19 mouse cellular contexts compared by ENCODE assay signal in genomic region chr19:16331047-16331446, GRCm38 (mm10).
A peak's percentile ranks its signal among the peaks of the same experiment; 100 is the strongest.
DNase-seq lines count a peak whose midpoint lies in the region; ATAC-seq and TF ChIP-seq lines count a peak whose summit lies in the region.
"Had no signal": no experiment of that assay in that cellular context is flagged by ENCODE, and none has a peak within 500 bp of the region (broad histone marks: within the 10 kb centered on the region; RNA-seq: fewer than 3 reads in every experiment).

No protein-coding gene starts in this region.

- H3K27me3 ChIP-seq in kidney, adult 2 months (replicated peaks; ENCODE audit: control insufficient read depth, insufficient read depth, low read length): no peaks in the 10 kb centered on the region
- H3K27me3 ChIP-seq in kidney, embryonic 14.5 days (ENCODE audit: control insufficient read depth, insufficient read depth, low read length): no peaks in the 10 kb centered on the region
- H3K27me3 ChIP-seq in lung, postnatal 0 days (replicated peaks; ENCODE audit: insufficient read depth, low read length): no peaks in the 10 kb centered on the region
- H3K27me3 ChIP-seq: embryonic facial prominence, embryonic 15.5 days; midbrain, embryonic 13.5 days; neural tube, embryonic 12.5 days had no signal

- H3K36me3 ChIP-seq in kidney, adult 2 months (ENCODE audit: control insufficient read depth, insufficient read depth, low read length): peaks cover 2% of the 10 kb centered on the region
- peaks cover 16% of the 10 kb centered on the region for H3K36me3 ChIP-seq in kidney, embryonic 14.5 days (ENCODE audit: control insufficient read depth, insufficient read depth, low read length)
- peaks cover 4% of the 10 kb centered on the region; the same call in 1 of the 2 replicates for H3K36me3 ChIP-seq in lung, postnatal 0 days (ENCODE audit: insufficient read depth, low read length)

- no peaks in the 10 kb centered on the region for H3K9me3 ChIP-seq in kidney, embryonic 14.5 days (ENCODE audit: control insufficient read depth, low read length)
- no peaks in the 10 kb centered on the region for H3K9me3 ChIP-seq in lung, postnatal 0 days (ENCODE audit: low read length)
- H3K9me3 ChIP-seq: embryonic facial prominence, embryonic 15.5 days; heart, embryonic 10.5 days; midbrain, embryonic 13.5 days; neural tube, embryonic 12.5 days had no signal

- H3K27ac ChIP-seq in kidney, adult 2 months (ENCODE audit: insufficient read depth, low read depth, low read length): no peak overlapping the region
- H3K27ac ChIP-seq in kidney, embryonic 14.5 days (ENCODE audit: low read depth, low read length): no peak overlapping the region
- no peak overlapping the region for H3K27ac ChIP-seq in lung, postnatal 0 days (ENCODE audit: low read length)
- 0 out of 2 replicates have a peak overlapping the region, but pooled peaks have one; percentile 16 for H3K27ac ChIP-seq in embryonic fibroblast, embryonic 13.5 days (ENCODE audit: insufficient read depth, low read length)
- H3K27ac ChIP-seq: embryonic facial prominence, embryonic 15.5 days; heart, embryonic 10.5 days; midbrain, embryonic 13.5 days; neural tube, embryonic 12.5 days had no signal

- WGBS in kidney, adult 2 months: 92% methylated on average over 6 of the region's 6 CpGs
- 93% methylated on average over 6 of the region's 6 CpGs for WGBS in kidney, embryonic 14.5 days
- WGBS in lung, postnatal 0 days: 92% methylated on average over 6 of the region's 6 CpGs

- TF ChIP-seq CTCF in kidney, adult 2 months (conservative IDR thresholded peaks at IDR 0.05; ENCODE audit: insufficient read depth, insufficient read length, low read depth, low read length): 0 out of 2 replicates have a peak, but pooled peaks have one; percentile 5
- TF ChIP-seq CTCF in lung, postnatal 0 days (IDR thresholded peaks at IDR 0.05): peak; percentile 45
- no peak for TF ChIP-seq CTCF in embryonic fibroblast, embryonic 13.5 days (IDR thresholded peaks at IDR 0.05; ENCODE audit: borderline replicate concordance, insufficient read depth, low read length)

- H3K9ac ChIP-seq in kidney, embryonic 14.5 days (ENCODE audit: low read depth, low read length): no peak overlapping the region
- H3K9ac ChIP-seq in lung, postnatal 0 days (replicated peaks; ENCODE audit: low read depth): no peak overlapping the region
- H3K9ac ChIP-seq: embryonic facial prominence, embryonic 15.5 days; midbrain, embryonic 13.5 days; neural tube, embryonic 12.5 days had no signal

- H3K4me2 ChIP-seq in kidney, embryonic 14.5 days (replicated peaks; ENCODE audit: low read depth, low read length): no peak overlapping the region
- H3K4me2 ChIP-seq in lung, postnatal 0 days (replicated peaks; ENCODE audit: low read depth, low read length): no peak overlapping the region
- H3K4me2 ChIP-seq: embryonic facial prominence, embryonic 15.5 days; midbrain, embryonic 13.5 days; neural tube, embryonic 12.5 days had no signal

- ATAC-seq in kidney, embryonic 14.5 days (ENCODE audit: low FRiP score, low TSS enrichment): no peak
- ATAC-seq in lung, postnatal 0 days: no peak
- no peak for ATAC-seq in frontal cortex, adult (ENCODE audit: low TSS enrichment)
- ATAC-seq: forebrain, embryonic 16.5 days; midbrain, embryonic 13.5 days had no signal

- no peak for TF ChIP-seq POLR2A in kidney, adult 2 months (IDR thresholded peaks at IDR 0.05; ENCODE audit: low read depth, low read length)
- TF ChIP-seq POLR2A in embryonic fibroblast, embryonic 13.5 days (IDR thresholded peaks at IDR 0.05; ENCODE audit: low read depth, low read length): no peak

- TF ChIP-seq EP300 in lung, postnatal 0 days (IDR thresholded peaks at IDR 0.05): no peak

- peaks cover 14% of the 10 kb centered on the region; the same call in 1 of the 2 replicates for H3K4me1 ChIP-seq in kidney, adult 2 months (ENCODE audit: control insufficient read depth, insufficient read depth, low read length)
- peaks cover 27% of the 10 kb centered on the region for H3K4me1 ChIP-seq in kidney, embryonic 14.5 days (ENCODE audit: control insufficient read depth, insufficient read depth, low read length)
- H3K4me1 ChIP-seq in lung, postnatal 0 days (ENCODE audit: insufficient read depth, low read depth, low read length): peaks cover 13% of the 10 kb centered on the region
- peaks cover 17% of the 10 kb centered on the region for H3K4me1 ChIP-seq in embryonic fibroblast, embryonic 13.5 days (ENCODE audit: control insufficient read depth, insufficient read depth, low read length)

- DNase-seq in kidney, adult 2 months: no peak
- no peak for DNase-seq in lung, postnatal 0 days (ENCODE audit: low spot score)
- DNase-seq in lung, adult 18-20 months: no peak
- DNase-seq in embryo, embryonic 10.5 days (ENCODE audit: low spot score): no peak
- DNase-seq: adrenal gland, postnatal 25 days; cerebellum, adult 9-10 months; kidney, adult 18-20 months; kidney, postnatal 25 days; lung, postnatal 14 days; right cerebral cortex, postnatal 25 days; thymus, postnatal 14 days had no signal

- no peak overlapping the region for H3K4me3 ChIP-seq in kidney, adult 2 months (ENCODE audit: insufficient read depth, low read depth, low read length)
- no peak overlapping the region for H3K4me3 ChIP-seq in kidney, embryonic 14.5 days (ENCODE audit: low read length)
- no peak overlapping the region for H3K4me3 ChIP-seq in lung, postnatal 0 days (ENCODE audit: low read depth, low read length)
- no peak overlapping the region for H3K4me3 ChIP-seq in embryonic fibroblast, embryonic 13.5 days (ENCODE audit: insufficient read depth, low read length)
- H3K4me3 ChIP-seq: embryonic facial prominence, embryonic 15.5 days; heart, embryonic 10.5 days; midbrain, embryonic 13.5 days; neural tube, embryonic 12.5 days had no signal
